Mouse (Mus musculus) myocyte (in vitro differentiated cells): ENCODE measurements at regions not wholly inside any gene's neighbourhood (a gene's known extent, or its start where the extent isn't known, plus 50 kb on each side); places are given as distances from the start of the nearest gene placed in this dataset.

Source experiments
- H3K27me3 ChIP-seq: one replicate; pipeline ENCODE4 v1.6.1; 2011; ENCODE audit not compliant: control insufficient read depth, insufficient read depth, insufficient read length
- H3K36me3 ChIP-seq: one replicate; pipeline ENCODE4 v1.6.1; 2011; ENCODE audit not compliant: control insufficient read depth, insufficient read depth
- H3K4me2 ChIP-seq: one replicate; pipeline ENCODE4 v1.6.1; 2011; ENCODE audit warnings: low read depth, control low read depth
- H3K4me3 ChIP-seq: one replicate; pipeline ENCODE4 v1.5.1; 2011; ENCODE audit warnings: mild to moderate bottlenecking, control low read depth, moderate library complexity
- H3K79me2 ChIP-seq: one replicate; pipeline ENCODE4 v1.6.1; 2011; ENCODE audit not compliant: control insufficient read depth, insufficient read depth
- H3ac ChIP-seq: one replicate; pipeline ENCODE4 v1.6.1; 2011; ENCODE audit not compliant: control insufficient read depth, insufficient read length
- CEBPB ChIP-seq: IDR thresholded peaks from 2 replicates; pipeline ENCODE4 v1.6.1; 2011; ENCODE audit warnings: mild to moderate bottlenecking, moderate library complexity; ENCODE audit not compliant: poor library complexity, insufficient read depth, severe bottlenecking
- E2F4 ChIP-seq: IDR thresholded peaks from one replicate; pipeline ENCODE4 v1.6.1; 2011; ENCODE audit warnings: mild to moderate bottlenecking, control low read depth, moderate library complexity; ENCODE audit not compliant: insufficient read depth
- MAX ChIP-seq: IDR thresholded peaks from one replicate; pipeline ENCODE4 v1.6.1; 2011; ENCODE audit warnings: low read depth, mild to moderate bottlenecking, control low read depth
- MYOD1 ChIP-seq, 3 experiments: IDR thresholded peaks; one replicate each; pipeline ENCODE4 v1.6.1; 2011; ENCODE audit warnings: control low read depth in 2 of 3, low read depth in 2 of 3, mild to moderate bottlenecking in 2 of 3, moderate library complexity in 1 of 3; ENCODE audit not compliant: insufficient read length in 2 of 3, control insufficient read depth in 1 of 3
- MYOG ChIP-seq, 3 experiments: IDR thresholded peaks; one replicate each; pipeline ENCODE4 v1.6.1; 2011; ENCODE audit warnings: control low read depth in 2 of 3, low read depth in 2 of 3, mild to moderate bottlenecking in 2 of 3; ENCODE audit not compliant: insufficient read length in 2 of 3, control insufficient read depth in 1 of 3, insufficient read depth in 1 of 3
- POLR2A ChIP-seq: IDR thresholded peaks from one replicate; pipeline ENCODE4 v1.6.1; 2011; ENCODE audit warnings: low read depth, mild to moderate bottlenecking, control low read depth, moderate library complexity; ENCODE audit not compliant: insufficient read length
- POLR2AphosphoS2 ChIP-seq: IDR thresholded peaks from one replicate; pipeline ENCODE4 v1.6.1; 2011; ENCODE audit warnings: low read depth, control low read depth; ENCODE audit not compliant: insufficient read length
- REST ChIP-seq: IDR thresholded peaks from one replicate; pipeline ENCODE4 v1.6.1; 2011; ENCODE audit warnings: mild to moderate bottlenecking, control low read depth, moderate library complexity; ENCODE audit not compliant: insufficient read depth, insufficient read length
- SRF ChIP-seq: IDR thresholded peaks from one replicate; pipeline ENCODE4 v1.6.1; 2011; ENCODE audit warnings: low read depth; ENCODE audit not compliant: control insufficient read depth, insufficient read length
- TCF12 ChIP-seq: IDR thresholded peaks from one replicate; pipeline ENCODE4 v1.6.1; 2011; ENCODE audit warnings: mild to moderate bottlenecking, control low read depth; ENCODE audit not compliant: poor library complexity, insufficient read depth, severe bottlenecking
- TCF3 ChIP-seq: IDR thresholded peaks from one replicate; pipeline ENCODE4 v1.6.1; 2011; ENCODE audit warnings: low read depth, control low read depth; ENCODE audit not compliant: insufficient read length
- USF1 ChIP-seq: IDR thresholded peaks from one replicate; pipeline ENCODE4 v1.6.1; 2011; ENCODE audit warnings: low read depth, mild to moderate bottlenecking, control low read depth, moderate library complexity

- H3K4me3 ChIP-seq: no peak overlapping the region
- H3ac ChIP-seq: no peak overlapping the region
- H3K36me3 ChIP-seq: no peaks in the 10 kb centered on the region
- H3K79me2 ChIP-seq: no peaks in the 10 kb centered on the region
- TF ChIP-seq TCF3 (no peak), USF1 (no peak), MYOD1 (IDR thresholded peaks at IDR 0.05; ENCODE audit: control insufficient read depth in 1 of 3, insufficient read length in 2 of 3, low read depth in 2 of 3) (no peak), E2F4 (no peak), TCF12 (no peak), REST (no peak), CEBPB (no peak), POLR2A (no peak), MYOG (IDR thresholded peaks at IDR 0.05; ENCODE audit: control insufficient read depth in 1 of 3, insufficient read depth in 1 of 3, insufficient read length in 2 of 3, low read depth in 2 of 3) (no peak), MAX (no peak)
- H3K4me2 ChIP-seq: no peak overlapping the region
- H3K27me3 ChIP-seq: no peaks in the 10 kb centered on the region
Observed at GRCm38 (mm10) chr3:102636674-102637073, 97.7 kb upstream of the Tspan2 start.

- Histone ChIP-seq H3K79me2 (no peaks in the 10 kb centered on the region), H3K36me3 (no peaks in the 10 kb centered on the region), H3K4me3 (no peak overlapping the region), H3K27me3 (no peaks in the 10 kb centered on the region), H3K4me2 (no peak overlapping the region), H3ac (no peak overlapping the region)
- TF ChIP-seq CEBPB (no peak), USF1 (no peak), TCF12 (no peak), MAX (no peak), E2F4 (no peak), SRF (no peak), TCF3 (no peak), MYOG (IDR thresholded peaks at IDR 0.05; ENCODE audit: control insufficient read depth in 1 of 3, insufficient read depth in 1 of 3, insufficient read length in 2 of 3, low read depth in 2 of 3) (no peak), REST (no peak), POLR2A (no peak), MYOD1 (IDR thresholded peaks at IDR 0.05; ENCODE audit: control insufficient read depth in 1 of 3, insufficient read length in 2 of 3, low read depth in 2 of 3) (no peak), POLR2AphosphoS2 (no peak)
Observed at GRCm38 (mm10) chr3:102644276-102644940, 89.9 kb upstream of the Tspan2 start.

- H3K36me3 ChIP-seq: no peaks in the 10 kb centered on the region
- no peak overlapping the region for H3K4me3 ChIP-seq
- H3K4me2 ChIP-seq: no peak overlapping the region
- H3K27me3 ChIP-seq: no peaks in the 10 kb centered on the region
- TF ChIP-seq MYOD1 (IDR thresholded peaks at IDR 0.05; ENCODE audit: control insufficient read depth in 1 of 3, insufficient read length in 2 of 3, low read depth in 2 of 3) (no peak), POLR2A (no peak), SRF (no peak)
- H3K79me2 ChIP-seq: no peaks in the 10 kb centered on the region
- H3ac ChIP-seq: no peak overlapping the region
Observed at GRCm38 (mm10) chr3:102648450-102648849, 85.9 kb upstream of the Tspan2 start.

- Histone ChIP-seq H3K36me3 (no peaks in the 10 kb centered on the region), H3K27me3 (no peaks in the 10 kb centered on the region), H3K4me3 (no peak overlapping the region), H3ac (no peak overlapping the region), H3K4me2 (no peak overlapping the region), H3K79me2 (no peaks in the 10 kb centered on the region)
- TF ChIP-seq MAX: no peak
- no peak for TF ChIP-seq MYOD1 (IDR thresholded peaks at IDR 0.05; ENCODE audit: control insufficient read depth in 1 of 3, insufficient read length in 2 of 3, low read depth in 2 of 3)
- no peak for TF ChIP-seq POLR2A
- no peak for TF ChIP-seq CEBPB
Observed at GRCm38 (mm10) chr3:102654962-102655361, 79.4 kb upstream of the Tspan2 start.

GRCm38 (mm10) chr3:102657116-102657515 is 77.2 kb upstream of the Tspan2 start:
- Histone ChIP-seq H3ac (no peak overlapping the region), H3K36me3 (no peaks in the 10 kb centered on the region), H3K79me2 (no peaks in the 10 kb centered on the region), H3K4me2 (no peak overlapping the region), H3K27me3 (no peaks in the 10 kb centered on the region), H3K4me3 (no peak overlapping the region)
- TF ChIP-seq REST (no peak), MYOG (IDR thresholded peaks at IDR 0.05; ENCODE audit: control insufficient read depth in 1 of 3, insufficient read depth in 1 of 3, insufficient read length in 2 of 3, low read depth in 2 of 3) (no peak), E2F4 (no peak), TCF12 (no peak)
